Mouse (Mus musculus): ENCODE measurements around the gene Rgs7. TPM values are rescaled to one million over a fixed set of nuclear protein-coding genes. Genes with fewer than 3 reads are reported as not detected.

The Rgs7 gene
- total and polyA plus RNA-seq, 2 experiments from 2014 or later, result 40.5 to 48.1 TPM

- 92% methylated on average over 4 of the region's 4 CpGs for WGBS
- Histone ChIP-seq H3K9ac (replicated peaks; ENCODE audit: low read length, poor library complexity, severe bottlenecking) (no peak overlapping the region), H3K4me3 (ENCODE audit: low read depth, low read length) (no peak overlapping the region), H3K4me1 (ENCODE audit: insufficient read depth, low read length) (no peaks in the 10 kb centered on the region), H3K27me3 (ENCODE audit: insufficient read depth, low read length) (no peaks in the 10 kb centered on the region), H3K36me3 (ENCODE audit: insufficient read depth, low read length) (no peaks in the 10 kb centered on the region), H3K4me2 (ENCODE audit: low read depth, low read length, poor library complexity, severe bottlenecking) (no peak overlapping the region), H3K9me3 (ENCODE audit: low read length) (no peaks in the 10 kb centered on the region), H3K27ac (ENCODE audit: low read depth, low read length) (no peak overlapping the region; the same call in 1 of the 2 replicates)
- ATAC-seq (ENCODE audit: low FRiP score) (no peak), DNase-seq (ENCODE audit: low spot score) (no peak)
- no peak for TF ChIP-seq CTCF (IDR thresholded peaks at IDR 0.05)
Observed at GRCm38 (mm10) chr1:175040038-175040437, 452.3 kb downstream of the Rgs7 start.

- Histone ChIP-seq H3K9ac (replicated peaks; ENCODE audit: low read length, poor library complexity, severe bottlenecking) (no peak overlapping the region), H3K4me2 (ENCODE audit: low read depth, low read length, poor library complexity, severe bottlenecking) (no peak overlapping the region), H3K9me3 (ENCODE audit: low read length) (no peaks in the 10 kb centered on the region), H3K36me3 (ENCODE audit: insufficient read depth, low read length) (no peaks in the 10 kb centered on the region), H3K27ac (ENCODE audit: low read depth, low read length) (no peak overlapping the region; the same call in 1 of the 2 replicates), H3K4me3 (ENCODE audit: low read depth, low read length) (no peak overlapping the region), H3K4me1 (ENCODE audit: insufficient read depth, low read length) (no peaks in the 10 kb centered on the region), H3K27me3 (ENCODE audit: insufficient read depth, low read length) (no peaks in the 10 kb centered on the region)
- no peak for DNase-seq (ENCODE audit: low spot score)
- 19% methylated on average over 6 of the region's 6 CpGs for WGBS
- TF ChIP-seq CTCF (IDR thresholded peaks at IDR 0.05), result no peak
- ATAC-seq (ENCODE audit: low FRiP score), result no peak; the same call in 1 of the 2 replicates
Observed at GRCm38 (mm10) chr1:175039567-175039966, 452.7 kb downstream of the Rgs7 start.

DNA sequence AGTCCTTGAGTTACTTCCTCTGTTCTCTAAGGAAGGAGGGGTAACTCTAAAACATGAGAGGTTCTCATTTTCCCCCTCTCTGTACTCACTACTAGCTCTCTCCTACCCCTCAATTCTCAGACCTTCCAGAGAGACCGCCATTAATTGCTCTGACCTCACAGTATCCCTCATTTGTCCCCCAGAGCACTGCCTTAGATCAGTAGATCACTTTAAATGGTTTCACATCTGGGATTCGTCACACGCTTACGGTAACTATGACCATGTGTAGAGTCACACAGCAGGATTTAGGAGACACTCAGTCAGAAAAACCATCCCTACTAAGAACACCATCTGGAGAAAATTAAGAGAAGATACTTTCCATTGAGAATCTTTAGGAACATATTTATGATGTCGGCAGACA is 456.8 kb downstream of the Rgs7 start:
- no peaks in the 10 kb centered on the region for H3K4me1 ChIP-seq (ENCODE audit: insufficient read depth, low read length)
- DNase-seq (ENCODE audit: low spot score) (no peak), ATAC-seq (ENCODE audit: low FRiP score) (no peak)
- H3K36me3 ChIP-seq (ENCODE audit: insufficient read depth, low read length), result no peaks in the 10 kb centered on the region
- TF ChIP-seq CTCF (IDR thresholded peaks at IDR 0.05), result no peak
- 90% methylated on average over 5 of the region's 5 CpGs for WGBS
- no peak overlapping the region for H3K9ac ChIP-seq (replicated peaks; ENCODE audit: low read length, poor library complexity, severe bottlenecking)
- H3K4me3 ChIP-seq (ENCODE audit: low read depth, low read length), result no peak overlapping the region
- H3K9me3 ChIP-seq (ENCODE audit: low read length), result no peaks in the 10 kb centered on the region
- no peak overlapping the region for H3K27ac ChIP-seq (ENCODE audit: low read depth, low read length)
- no peaks in the 10 kb centered on the region for H3K27me3 ChIP-seq (ENCODE audit: insufficient read depth, low read length)
- H3K4me2 ChIP-seq (ENCODE audit: low read depth, low read length, poor library complexity, severe bottlenecking), result no peak overlapping the region

DNA sequence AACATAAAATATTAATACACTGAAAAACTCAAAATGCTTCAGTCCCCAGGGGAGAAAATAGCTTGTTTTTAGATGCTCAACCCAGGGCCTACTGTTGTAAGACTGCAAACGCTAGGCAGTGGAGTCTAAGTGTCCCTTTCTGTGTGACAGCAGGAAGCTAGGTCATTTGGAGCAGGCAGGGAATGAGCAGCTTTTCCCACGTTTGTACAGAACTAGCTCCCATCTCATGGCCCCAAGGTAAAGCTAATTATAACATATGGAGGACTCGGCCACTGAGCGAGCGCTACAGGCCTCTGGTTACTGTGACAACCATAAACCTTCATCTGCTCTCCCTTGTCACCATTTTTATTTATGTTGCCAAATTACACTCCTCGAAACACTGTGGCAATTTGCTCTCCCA is 460.3 kb downstream of the Rgs7 start:
- Histone ChIP-seq H3K27ac (ENCODE audit: low read depth, low read length) (no peak overlapping the region), H3K4me1 (ENCODE audit: insufficient read depth, low read length) (no peaks in the 10 kb centered on the region), H3K27me3 (ENCODE audit: insufficient read depth, low read length) (no peaks in the 10 kb centered on the region), H3K4me3 (ENCODE audit: low read depth, low read length) (no peak overlapping the region), H3K9ac (replicated peaks; ENCODE audit: low read length, poor library complexity, severe bottlenecking) (no peak overlapping the region), H3K36me3 (ENCODE audit: insufficient read depth, low read length) (no peaks in the 10 kb centered on the region), H3K9me3 (ENCODE audit: low read length) (no peaks in the 10 kb centered on the region), H3K4me2 (ENCODE audit: low read depth, low read length, poor library complexity, severe bottlenecking) (no peak overlapping the region)
- ATAC-seq (ENCODE audit: low FRiP score) (no peak), DNase-seq (ENCODE audit: low spot score) (peak; percentile 45)
- TF ChIP-seq CTCF (IDR thresholded peaks at IDR 0.05), result no peak
- WGBS, result 39% methylated on average over 6 of the region's 6 CpGs

DNA sequence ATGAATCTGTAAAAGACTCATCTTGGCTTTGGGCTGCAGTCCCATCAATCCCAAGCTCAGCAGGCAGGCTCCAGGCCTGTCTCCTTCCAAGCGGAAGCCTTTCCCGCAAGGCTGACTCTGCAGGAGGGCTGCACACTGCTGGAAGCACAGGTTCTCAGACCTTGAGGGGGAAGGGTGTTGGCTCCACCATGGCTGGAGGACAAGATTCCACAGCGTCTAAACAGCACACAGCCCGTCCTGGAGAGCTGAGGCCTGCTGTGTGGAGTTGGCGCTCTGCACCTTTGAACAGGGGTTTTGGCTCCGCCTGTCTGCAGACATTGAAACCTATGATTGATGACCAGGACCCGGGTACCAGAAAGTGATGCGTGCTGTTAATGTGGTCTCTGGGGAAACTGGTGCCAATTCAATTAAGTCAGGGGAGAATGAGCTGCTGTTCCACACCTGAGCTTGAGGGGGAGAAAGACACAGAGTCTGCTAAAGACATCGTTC is 463.5 kb downstream of the Rgs7 start:
- WGBS, result 17% methylated on average over 9 of the region's 9 CpGs
- ATAC-seq (ENCODE audit: low FRiP score) (peak; percentile 52; the same call in 1 of the 2 replicates), DNase-seq (ENCODE audit: low spot score) (peak; percentile 58)
- Histone ChIP-seq H3K4me1 (ENCODE audit: insufficient read depth, low read length) (no peaks in the 10 kb centered on the region), H3K27ac (ENCODE audit: low read depth, low read length) (no peak overlapping the region), H3K9ac (replicated peaks; ENCODE audit: low read length, poor library complexity, severe bottlenecking) (no peak overlapping the region), H3K4me2 (ENCODE audit: low read depth, low read length, poor library complexity, severe bottlenecking) (no peak overlapping the region), H3K36me3 (ENCODE audit: insufficient read depth, low read length) (no peaks in the 10 kb centered on the region), H3K9me3 (ENCODE audit: low read length) (no peaks in the 10 kb centered on the region), H3K27me3 (ENCODE audit: insufficient read depth, low read length) (no peaks in the 10 kb centered on the region), H3K4me3 (ENCODE audit: low read depth, low read length) (no peak overlapping the region)
- TF ChIP-seq CTCF (IDR thresholded peaks at IDR 0.05), result peak; percentile 44

DNA sequence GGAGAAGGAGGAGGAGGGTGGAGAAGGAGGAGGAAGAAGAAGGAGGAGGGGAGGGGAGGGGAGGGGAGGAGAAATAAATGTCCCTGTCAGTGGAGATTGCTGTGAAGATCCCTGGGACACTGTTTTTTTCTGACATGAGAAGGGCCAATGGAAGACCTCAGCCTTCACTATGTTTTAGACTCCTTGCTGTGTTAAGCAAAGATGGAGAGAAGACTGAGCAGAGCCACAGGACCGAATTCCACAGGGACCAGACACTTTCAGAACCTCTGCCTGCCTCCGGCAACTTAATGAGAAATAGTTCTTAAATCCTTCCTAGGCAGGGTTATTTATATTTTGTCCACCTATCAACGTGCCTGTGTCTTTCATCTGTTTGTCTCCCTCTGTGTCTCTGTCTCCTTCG is 464.0 kb downstream of the Rgs7 start:
- TF ChIP-seq CTCF (IDR thresholded peaks at IDR 0.05), result no peak
- Histone ChIP-seq H3K9me3 (ENCODE audit: low read length) (no peaks in the 10 kb centered on the region), H3K36me3 (ENCODE audit: insufficient read depth, low read length) (no peaks in the 10 kb centered on the region), H3K9ac (replicated peaks; ENCODE audit: low read length, poor library complexity, severe bottlenecking) (no peak overlapping the region), H3K27me3 (ENCODE audit: insufficient read depth, low read length) (no peaks in the 10 kb centered on the region), H3K4me1 (ENCODE audit: insufficient read depth, low read length) (no peaks in the 10 kb centered on the region), H3K4me3 (ENCODE audit: low read depth, low read length) (no peak overlapping the region), H3K4me2 (ENCODE audit: low read depth, low read length, poor library complexity, severe bottlenecking) (no peak overlapping the region), H3K27ac (ENCODE audit: low read depth, low read length) (no peak overlapping the region)
- no peak for ATAC-seq (ENCODE audit: low FRiP score)
- DNase-seq (ENCODE audit: low spot score), result peak; percentile 10
- 12% methylated on average over 4 of the region's 4 CpGs for WGBS
